Mouse (Mus musculus): ENCODE results near the gene Ccdc150.

Ccdc150 gene

GRCm38 (mm10) chr1:54250158-54250866 lies at the start of gene Ccdc150:
Gene Ccdc150, plus strand, starts transcription at chr1:54250683.
- in situ Hi-C loops (cut with MboI; ENCODE audit: unreplicated experiment in 2 of 2) = no loop called here

GRCm38 (mm10) chr1:54220273-54220672 lies 30.2 kb upstream of the Ccdc150 start:
- in situ Hi-C loops (cut with MboI; ENCODE audit: unreplicated experiment in 2 of 2) = no loop called here

- in situ Hi-C loops (cut with MboI; ENCODE audit: unreplicated experiment in 2 of 2) = no loop called here
These were observed 7.8 kb upstream of the Ccdc150 start for GRCm38 (mm10) chr1:54242722-54243121.

GRCm38 (mm10) chr1:54275552-54275951 lies 25.1 kb downstream of the Ccdc150 start:
- in situ Hi-C loops (cut with MboI; ENCODE audit: unreplicated experiment in 2 of 2) = no loop called here

GRCm38 (mm10) chr1:54279628-54280027 lies 29.1 kb downstream of the Ccdc150 start:
- in situ Hi-C loops (cut with MboI; ENCODE audit: unreplicated experiment in 2 of 2) = no loop called here

GRCm38 (mm10) chr1:54280651-54281050 lies 30.2 kb downstream of the Ccdc150 start:
- in situ Hi-C loops (cut with MboI; ENCODE audit: unreplicated experiment in 2 of 2) = no loop called here

- in situ Hi-C loops (cut with MboI; ENCODE audit: unreplicated experiment in 2 of 2) = no loop called here
These were observed 55.9 kb downstream of the Ccdc150 start for GRCm38 (mm10) chr1:54306404-54306803.

- in situ Hi-C loops (cut with MboI; ENCODE audit: unreplicated experiment in 2 of 2) = no loop called here
These were observed 76.2 kb downstream of the Ccdc150 start for GRCm38 (mm10) chr1:54326647-54327046.

GRCm38 (mm10) chr1:54327876-54328545 lies 77.5 kb downstream of the Ccdc150 start:
- in situ Hi-C loops (cut with MboI; ENCODE audit: unreplicated experiment in 2 of 2) = no loop called here

GRCm38 (mm10) chr1:54332988-54333387 lies 82.5 kb downstream of the Ccdc150 start:
- in situ Hi-C loops (cut with MboI; ENCODE audit: unreplicated experiment in 2 of 2) = no loop called here

GRCm38 (mm10) chr1:54354786-54355185 lies 104.3 kb downstream of the Ccdc150 start:
- in situ Hi-C loops (cut with MboI; ENCODE audit: unreplicated experiment in 2 of 2) = no loop called here

GRCm38 (mm10) chr1:54355485-54355884 lies 105.0 kb downstream of the Ccdc150 start:
- in situ Hi-C loops (cut with MboI; ENCODE audit: unreplicated experiment in 2 of 2) = no loop called here

GRCm38 (mm10) chr1:54356566-54356965 lies 106.1 kb downstream of the Ccdc150 start:
- in situ Hi-C loops (cut with MboI; ENCODE audit: unreplicated experiment in 2 of 2) = no loop called here

- in situ Hi-C loops (cut with MboI; ENCODE audit: unreplicated experiment in 2 of 2) = loop anchor here (10.0 to 25.0 kb wide), 4 partner anchors 473 to 1740 kb away; partner anchors contain the start of genes Dnah7a (in 2 of the 2) and Nemp2 (in 1 of the 2)
These were observed 127.1 kb downstream of the Ccdc150 start for GRCm38 (mm10) chr1:54377506-54378051.

- in situ Hi-C loops (cut with MboI; ENCODE audit: unreplicated experiment in 2 of 2) = loop anchor here (5.0 to 25.0 kb wide), 4 partner anchors 449 to 1744 kb away; partner anchors contain the start of genes Dnah7a (in 2 of the 2) and Nemp2 (in 1 of the 2)
These were observed 130.8 kb downstream of the Ccdc150 start for GRCm38 (mm10) chr1:54380978-54381914.

GRCm38 (mm10) chr1:54384221-54384620 lies 133.7 kb downstream of the Ccdc150 start:
- in situ Hi-C loops (cut with MboI; ENCODE audit: unreplicated experiment in 2 of 2) = loop anchor here (5.0 to 25.0 kb wide), 4 partner anchors 452 to 1747 kb away; partner anchors contain the start of genes Dnah7a (in 2 of the 2) and Nemp2 (in 1 of the 2)

- in situ Hi-C loops (cut with MboI; ENCODE audit: unreplicated experiment in 2 of 2) = no loop called here
These were observed 152.3 kb downstream of the Ccdc150 start for GRCm38 (mm10) chr1:54402736-54403135.
